9 mouse cellular contexts compared by ENCODE assay signal in the genomic region with DNA sequence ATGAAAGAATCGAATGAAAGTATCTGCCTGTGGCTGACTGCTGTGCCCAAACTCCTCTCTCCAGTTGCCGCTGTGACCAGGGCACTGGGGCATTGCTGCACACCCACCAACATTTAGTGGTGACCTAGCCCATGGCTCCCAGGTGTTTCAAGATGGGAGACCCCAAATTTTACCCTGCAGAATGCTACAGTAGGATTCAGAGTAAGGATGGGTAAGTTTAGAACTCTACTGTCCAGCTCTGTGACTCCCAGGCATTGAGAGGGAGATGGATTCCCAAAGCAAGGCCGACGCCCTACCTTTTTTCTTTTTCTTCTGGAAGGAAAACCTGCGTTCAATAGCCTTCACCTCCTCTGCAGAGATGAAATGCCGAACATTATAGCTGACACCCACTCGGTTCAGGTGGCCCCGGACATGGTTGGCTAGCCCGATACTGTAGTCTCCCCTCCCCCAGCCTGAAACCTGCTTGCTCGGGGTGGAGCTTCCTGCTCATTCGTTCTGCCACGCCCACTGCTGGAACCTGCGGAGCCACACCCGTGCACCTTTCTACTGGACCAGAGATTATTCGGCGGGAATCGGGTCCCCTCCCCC. TPM values are rescaled to one million over a fixed set of nuclear protein-coding genes. Genes with fewer than 3 reads are reported as not detected.
DNase-seq lines count a peak whose midpoint lies in the region; ATAC-seq and TF ChIP-seq lines count a peak whose summit lies in the region.
"Had no signal": no experiment of that assay in that cellular context is flagged by ENCODE, and none has a peak within 500 bp of the region (broad histone marks: within the 10 kb centered on the region; RNA-seq: fewer than 3 reads in every experiment).

No protein-coding gene starts in this region.

- no peaks in the 10 kb centered on the region for H3K9me3 ChIP-seq in kidney, postnatal 0 days (replicated peaks; ENCODE audit: low read length)
- no peaks in the 10 kb centered on the region for H3K9me3 ChIP-seq in limb, embryonic 13.5 days

- peak overlapping the region; percentile 36; the same call in 1 of the 2 replicates for H3K27ac ChIP-seq in kidney, postnatal 0 days
- no peak overlapping the region for H3K27ac ChIP-seq in limb, embryonic 13.5 days
- peak overlapping the region; percentile 17; the same call in 1 of the 2 replicates for H3K27ac ChIP-seq in small intestine, adult 2 months (ENCODE audit: insufficient read depth, low read depth, low read length)

- WGBS in kidney, postnatal 0 days, result 16% methylated on average over 11 of the region's 17 CpGs
- 18% methylated on average over 12 of the region's 17 CpGs for WGBS in limb, embryonic 13.5 days
- WGBS in small intestine, adult 2 months, result 14% methylated on average over 14 of the region's 17 CpGs

- 0 out of 2 replicates have a peak overlapping the region, but pooled peaks have one; percentile 35 for H3K9ac ChIP-seq in kidney, postnatal 0 days (ENCODE audit: low read depth, low read length)
- peak overlapping the region; percentile 48; the same call in 1 of the 2 replicates for H3K9ac ChIP-seq in limb, embryonic 13.5 days

- no peak for TF ChIP-seq CTCF in kidney, postnatal 0 days (IDR thresholded peaks at IDR 0.05; ENCODE audit: low read depth)
- TF ChIP-seq CTCF in small intestine, adult 2 months (IDR thresholded peaks at IDR 0.05; ENCODE audit: extremely low read depth, insufficient read length, insufficient replicate concordance, low read depth, low read length), result no peak

- peak; percentile 53; the same call in 1 of the 2 replicates for ATAC-seq in kidney, postnatal 0 days (replicated peaks; ENCODE audit: low FRiP score, low read depth)
- ATAC-seq in erythroid progenitor cell, adult 5-6 weeks (replicated peaks; ENCODE audit: low FRiP score, poor library complexity, severe bottlenecking), result peak; percentile 46
- no peak for ATAC-seq in limb, embryonic 13.5 days (ENCODE audit: low FRiP score, low read depth)
- ATAC-seq: Patski had no signal

- peak; percentile 29 for DNase-seq in kidney, postnatal 0 days (ENCODE audit: low spot score)
- no peak for DNase-seq in kidney, adult 8-10 months
- DNase-seq in adrenal gland, adult 8-10 months, result no peak
- DNase-seq in right cerebral cortex, adult 18-20 months, result no peak
- DNase-seq in layer of hippocampus, adult 8-10 months (ENCODE audit: low spot score in 2 of 2), result no peak

- no peaks in the 10 kb centered on the region for H3K27me3 ChIP-seq in kidney, postnatal 0 days (ENCODE audit: insufficient read depth, low read length)
- H3K27me3 ChIP-seq in limb, embryonic 13.5 days, result no peaks in the 10 kb centered on the region
- no peaks in the 10 kb centered on the region for H3K27me3 ChIP-seq in small intestine, adult 2 months (ENCODE audit: control insufficient read depth, insufficient read depth, low read length)
- H3K27me3 ChIP-seq: Patski had no signal

- 0 out of 2 replicates have a peak, but pooled peaks cover 3% of the 10 kb centered on the region for H3K4me1 ChIP-seq in kidney, postnatal 0 days (replicated peaks; ENCODE audit: insufficient read depth, low read length)
- peaks cover 9% of the 10 kb centered on the region for H3K4me1 ChIP-seq in limb, embryonic 13.5 days
- peaks cover 5% of the 10 kb centered on the region; the same call in 1 of the 2 replicates for H3K4me1 ChIP-seq in small intestine, adult 2 months (ENCODE audit: control insufficient read depth, insufficient read depth, insufficient read length, low read length)

- peak overlapping the region; percentile 18; the same call in 1 of the 2 replicates for H3K4me3 ChIP-seq in kidney, postnatal 0 days (replicated peaks; ENCODE audit: low read depth, low read length)
- peak overlapping the region; percentile 32 for H3K4me3 ChIP-seq in limb, embryonic 13.5 days
- peak overlapping the region; percentile 71 for H3K4me3 ChIP-seq in small intestine, adult 2 months (ENCODE audit: low read depth, low read length)

- TF ChIP-seq POLR2A in small intestine, adult 2 months (IDR thresholded peaks at IDR 0.05; ENCODE audit: low read depth, low read length), result no peak

- H3K4me2 ChIP-seq in kidney, postnatal 0 days (ENCODE audit: low read length), result peak overlapping the region; percentile 46
- H3K4me2 ChIP-seq in limb, embryonic 13.5 days (replicated peaks), result peak overlapping the region; percentile 53

- peaks cover 4% of the 10 kb centered on the region; the same call in 1 of the 2 replicates for H3K36me3 ChIP-seq in kidney, postnatal 0 days (ENCODE audit: insufficient read depth, low read length)
- no peaks in the 10 kb centered on the region for H3K36me3 ChIP-seq in limb, embryonic 13.5 days
- H3K36me3 ChIP-seq in small intestine, adult 2 months (ENCODE audit: control insufficient read depth, insufficient read depth, low read length), result no peaks in the 10 kb centered on the region; the same call in none of the 2 replicates

RNA-seq across cellular contexts. Expression of gene Akap8l, which starts 18.7 kb away (rescaled TPM):
- 63.2 and 70.2 TPM in 2 replicates for polyA plus RNA-seq in kidney, postnatal 0 days (2015; fragmentation: Nextera tagmentation; extraction: Ambion mirVana)
- 45.8 and 108 TPM in 2 replicates for total RNA-seq in erythroid progenitor cell, adult 5-6 weeks (2015; ENCODE audit: low replicate concordance)
- 150 and 167 TPM in 2 replicates for total RNA-seq in erythroid progenitor cell, adult 5-6 weeks (2017; ENCODE audit: low replicate concordance)
- polyA plus RNA-seq in limb, embryonic 13.5 days (2015; fragmentation: Nextera tagmentation; extraction: Ambion mirVana), result 106 and 116 TPM in 2 replicates
- polyA plus RNA-seq in small intestine, adult 2 months (2012; rRNA removed), result 42.3 and 83.7 TPM in 2 replicates
- total RNA-seq in adrenal gland, adult 8-10 months (2022), result 100 to 1,000 TPM; 105 to 275 (median 189) TPM
- 100 to 1,000 TPM; 160 to 279 (median 221) TPM for total RNA-seq in layer of hippocampus, adult 8-10 months (2022)

RNA-seq across cellular contexts. Expression of gene Wiz, which starts 20.2 kb away (rescaled TPM):
- 18.6 and 20.8 TPM in 2 replicates for polyA plus RNA-seq in kidney, postnatal 0 days (2015; fragmentation: Nextera tagmentation; extraction: Ambion mirVana)
- total RNA-seq in erythroid progenitor cell, adult 5-6 weeks (2015; ENCODE audit: low replicate concordance), result 14.1 and 19.7 TPM in 2 replicates
- total RNA-seq in erythroid progenitor cell, adult 5-6 weeks (2017; ENCODE audit: low replicate concordance), result 3.3 and 5.6 TPM in 2 replicates
- 23.4 and 25.2 TPM in 2 replicates for polyA plus RNA-seq in limb, embryonic 13.5 days (2015; fragmentation: Nextera tagmentation; extraction: Ambion mirVana)
- 15.5 and 26.1 TPM in 2 replicates for polyA plus RNA-seq in small intestine, adult 2 months (2012; rRNA removed)
- 10 to 100 TPM; 45.4 to 81.3 (median 58.8) TPM for total RNA-seq in adrenal gland, adult 8-10 months (2022)
- 10 to 100 TPM; 44.5 to 52.9 (median 47.4) TPM for total RNA-seq in layer of hippocampus, adult 8-10 months (2022)

RNA-seq across cellular contexts. Expression of gene Rasal3, which starts 34.3 kb away (rescaled TPM):
- 0.29 and 0.53 TPM in 2 replicates for polyA plus RNA-seq in kidney, postnatal 0 days (2015; fragmentation: Nextera tagmentation; extraction: Ambion mirVana)
- total RNA-seq in erythroid progenitor cell, adult 5-6 weeks (2015; ENCODE audit: low replicate concordance), result 12.6 and 16.3 TPM in 2 replicates
- total RNA-seq in erythroid progenitor cell, adult 5-6 weeks (2017; ENCODE audit: low replicate concordance), result 5.3 and 17.5 TPM in 2 replicates
- polyA plus RNA-seq in limb, embryonic 13.5 days (2015; fragmentation: Nextera tagmentation; extraction: Ambion mirVana), result 0.85 and 1.1 TPM in 2 replicates
- polyA plus RNA-seq in small intestine, adult 2 months (2012; rRNA removed), result 10.3 and 16.0 TPM in 2 replicates
- 1 to 10 TPM; 2.2 to 4.0 (median 2.5) TPM for total RNA-seq in adrenal gland, adult 8-10 months (2022)
- 10 to 100 TPM in 2 of 4 experiments, 1 to 10 TPM in 2; 3.8 to 16.9 (median 8.9) TPM for total RNA-seq in layer of hippocampus, adult 8-10 months (2022)
- polyA plus RNA-seq: Patski had no signal

RNA-seq across cellular contexts. Expression of gene Akap8, which starts 48.0 kb away (rescaled TPM):
- polyA plus RNA-seq in kidney, postnatal 0 days (2015; fragmentation: Nextera tagmentation; extraction: Ambion mirVana), result 51.4 and 55.8 TPM in 2 replicates
- total RNA-seq in erythroid progenitor cell, adult 5-6 weeks (2015; ENCODE audit: low replicate concordance), result 26.8 and 33.5 TPM in 2 replicates
- 60.9 and 62.4 TPM in 2 replicates for total RNA-seq in erythroid progenitor cell, adult 5-6 weeks (2017; ENCODE audit: low replicate concordance)
- polyA plus RNA-seq in limb, embryonic 13.5 days (2015; fragmentation: Nextera tagmentation; extraction: Ambion mirVana), result 110 and 123 TPM in 2 replicates
- polyA plus RNA-seq in small intestine, adult 2 months (2012; rRNA removed), result 23.5 and 28.6 TPM in 2 replicates
- total RNA-seq in adrenal gland, adult 8-10 months (2022), result 100 to 1,000 TPM in 2 of 4 experiments, 10 to 100 TPM in 2; 60.5 to 149 (median 103) TPM
- total RNA-seq in layer of hippocampus, adult 8-10 months (2022), result 100 to 1,000 TPM in 3 of 4 experiments, 10 to 100 TPM in 1; 94.2 to 118 (median 109) TPM

RNA-seq across cellular contexts. Expression of gene Pglyrp2, which starts 54.9 kb away (rescaled TPM):
- polyA plus RNA-seq in kidney, postnatal 0 days (2015; fragmentation: Nextera tagmentation; extraction: Ambion mirVana), result not detected in 2 replicates
- total RNA-seq in erythroid progenitor cell, adult 5-6 weeks (2015; ENCODE audit: low replicate concordance), result 1.1 and 3.4 TPM in 2 replicates
- 1.2 and 2.1 TPM in 2 replicates for total RNA-seq in erythroid progenitor cell, adult 5-6 weeks (2017; ENCODE audit: low replicate concordance)
- 0.09 TPM in 2 replicates for polyA plus RNA-seq in limb, embryonic 13.5 days (2015; fragmentation: Nextera tagmentation; extraction: Ambion mirVana)
- polyA plus RNA-seq in small intestine, adult 2 months (2012; rRNA removed), result 4.7 and 8.0 TPM in 2 replicates
- under 1 TPM; 0.11 to 0.62 (median 0.34) TPM for total RNA-seq in adrenal gland, adult 8-10 months (2022)
- not detected for total RNA-seq in layer of hippocampus, adult 8-10 months (2022)
- polyA plus RNA-seq: Patski had no signal

Comparison
In these comparisons a context has a peak if more than half of its experiments do, and no peak if none do; other contexts are left out.
1. H3K4me3 ChIP-seq: peak in every context shown above with its lines; median percentile 71 in small intestine, adult 2 months; 32 in limb, embryonic 13.5 days; 18 in kidney, postnatal 0 days.